Mouse (Mus musculus) heart, embryonic 11.5 days (tissue): ENCODE results near the gene Trio. TPM values are rescaled to one million over a fixed set of nuclear protein-coding genes. Genes with fewer than 3 reads are reported as not detected.

Experiments
- ATAC-seq: fragments of 200-750 bp; cut with Nextera tagmentation; replicated peaks from 2 replicates; pipeline ENCODE4 v1.8.0; 2017; ENCODE audit warnings: moderate library complexity; ENCODE audit not compliant: insufficient number of reproducible peaks, low FRiP score, low TSS enrichment
- H3K27ac ChIP-seq: fragments of 300-500 bp; sonication (generic); 2 replicates; pipeline ENCODE4 v1.5.1; 2014; ENCODE audit warnings: mild to moderate bottlenecking, low read depth, low read length
- H3K27me3 ChIP-seq: fragments of 300-500 bp; sonication (generic); 2 replicates; pipeline ENCODE4 v1.6.1; 2014; ENCODE audit warnings: mild to moderate bottlenecking, low read length, mixed read lengths; ENCODE audit not compliant: control insufficient read depth, insufficient read depth
- H3K36me3 ChIP-seq: fragments of 300-500 bp; sonication (generic); 2 replicates; pipeline ENCODE4 v1.6.1; 2014; ENCODE audit warnings: mild to moderate bottlenecking, low read length, moderate library complexity, mixed read lengths; ENCODE audit not compliant: control insufficient read depth, insufficient read depth
- H3K4me1 ChIP-seq: fragments of 300-500 bp; sonication (generic); 2 replicates; pipeline ENCODE4 v1.6.1; 2014; ENCODE audit warnings: low read length; ENCODE audit not compliant: control insufficient read depth, insufficient read depth
- H3K4me2 ChIP-seq: fragments of 300-500 bp; sonication (generic); 2 replicates; pipeline ENCODE4 v1.6.1; 2014; ENCODE audit warnings: mild to moderate bottlenecking, moderate library complexity
- H3K4me3 ChIP-seq: fragments of 300-500 bp; sonication (generic); 2 replicates; pipeline ENCODE4 v1.5.1; 2014; ENCODE audit warnings: low read depth, low read length
- H3K9ac ChIP-seq: fragments of 300-500 bp; sonication (generic); 2 replicates; pipeline ENCODE4 v1.6.1; 2014; ENCODE audit warnings: mild to moderate bottlenecking, low read depth, low read length, moderate library complexity
- H3K9me3 ChIP-seq: fragments of 300-500 bp; sonication (generic); replicated peaks from 2 replicates; pipeline ENCODE4 v1.6.1; 2016; ENCODE audit warnings: low read length; ENCODE audit not compliant: control insufficient read depth
- WGBS: fragments of 180-500 bp; shearing (Covaris S2); extraction: QIAGEN DNeasy Blood & Tissue Kit; methylation state at CpG from one replicate; pipeline ENCODE4 v1.1.7; 2014; ENCODE audit not compliant: insufficient replicate concordance; 5-methylcytosine and 5-hydroxymethylcytosine counted together
- polyA plus RNA-seq: library from polyadenylated mRNA; unstranded; fragments of >200 nt; fragmentation: Nextera tagmentation; extraction: Ambion mirVana; gene quantifications from 2 replicates; pipeline ENCODE4 v1.2.1, GENCODE M21; 2014

The Trio gene
- polyA plus RNA-seq, 1 experiment from 2014 or later = 28.5 TPM

DNA sequence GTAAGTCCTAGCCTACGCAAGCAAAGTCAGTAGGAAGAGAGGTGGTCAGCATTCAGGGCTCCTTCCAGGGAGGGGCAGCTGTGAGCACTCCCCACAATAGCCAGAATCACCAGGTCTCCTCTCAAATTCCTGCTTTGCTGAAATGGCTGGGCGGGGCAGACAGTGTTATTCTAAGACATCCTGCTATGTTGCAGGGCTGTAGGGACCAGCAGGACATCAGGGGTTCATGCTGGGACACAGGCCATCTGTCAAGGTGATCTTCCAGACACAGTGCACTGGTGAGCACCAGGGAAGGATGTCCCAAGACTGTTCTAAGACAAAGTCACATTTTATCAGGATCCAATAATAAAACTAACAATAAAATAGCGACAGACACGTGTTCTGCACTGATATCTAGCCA is 224.5 kb downstream of the Trio start:
- H3K9ac ChIP-seq = no peak overlapping the region
- H3K4me2 ChIP-seq = no peak overlapping the region
- WGBS = 55% methylated on average over 4 of the region's 4 CpGs
- no peaks in the 10 kb centered on the region for H3K27me3 ChIP-seq
- no peak overlapping the region for H3K4me3 ChIP-seq
- peaks cover 11% of the 10 kb centered on the region for H3K36me3 ChIP-seq
- H3K27ac ChIP-seq = no peak overlapping the region
- ATAC-seq = no peak
- H3K9me3 ChIP-seq = no peaks in the 10 kb centered on the region
- H3K4me1 ChIP-seq = peaks cover 47% of the 10 kb centered on the region

DNA sequence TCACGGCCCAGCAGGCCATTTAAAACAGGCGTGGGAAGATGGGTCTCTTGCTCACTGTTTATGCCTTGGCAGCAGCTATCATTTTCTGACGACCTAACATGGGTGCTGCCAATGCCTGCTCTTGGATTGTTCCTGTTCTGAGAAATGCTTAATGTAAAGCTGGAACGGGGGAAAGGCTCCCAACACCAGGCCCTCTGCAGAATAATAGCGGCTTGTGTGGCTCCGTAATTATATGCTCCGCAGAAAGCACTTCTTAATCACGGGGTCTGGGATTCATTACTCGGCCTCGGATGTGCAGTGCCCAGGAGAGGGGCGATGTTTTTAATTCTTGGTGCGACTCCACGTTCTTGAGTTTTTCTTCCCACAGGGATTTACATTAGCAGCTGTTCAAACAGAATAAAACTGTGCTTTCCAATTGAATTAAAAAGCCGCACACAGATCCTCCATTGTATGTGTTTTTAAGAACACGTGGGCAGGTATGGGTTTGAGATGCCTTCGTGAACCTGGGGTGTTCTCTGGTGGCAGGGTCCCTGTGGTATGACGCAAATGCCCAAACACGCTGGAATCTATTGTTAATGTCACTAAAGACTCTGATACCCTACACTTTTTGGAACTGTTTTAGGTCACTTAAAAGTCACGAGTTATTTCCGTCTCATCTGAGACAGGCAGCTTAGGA is 228.0 kb downstream of the Trio start:
- no peak overlapping the region for H3K9ac ChIP-seq
- no peak for ATAC-seq
- H3K36me3 ChIP-seq = 0 out of 2 replicates have a peak, but pooled peaks cover 3% of the 10 kb centered on the region
- no peaks in the 10 kb centered on the region for H3K9me3 ChIP-seq
- no peaks in the 10 kb centered on the region for H3K27me3 ChIP-seq
- H3K4me2 ChIP-seq = no peak overlapping the region
- 81% methylated on average over 20 of the region's 20 CpGs for WGBS
- H3K27ac ChIP-seq = peak overlapping the region; percentile 23; the same call in 1 of the 2 replicates
- H3K4me1 ChIP-seq = peaks cover 56% of the 10 kb centered on the region
- H3K4me3 ChIP-seq = no peak overlapping the region

DNA sequence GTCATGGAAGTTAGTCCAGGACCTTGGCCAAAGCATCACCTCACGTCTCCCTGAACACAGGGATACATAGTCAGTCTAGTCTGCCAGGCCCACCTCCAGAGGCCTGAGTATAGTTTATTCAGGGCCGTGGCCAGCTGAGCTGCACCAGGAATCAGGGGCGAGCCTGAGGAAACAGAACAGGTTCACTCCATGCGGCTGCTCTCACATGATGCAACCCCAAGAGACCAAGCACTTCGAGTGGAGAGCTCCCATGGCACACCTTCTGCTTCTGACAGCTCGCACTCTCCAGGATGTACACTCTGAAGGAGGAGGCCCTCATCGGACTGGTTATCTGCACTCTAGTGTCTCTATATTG is 228.8 kb downstream of the Trio start:
- 0 out of 2 replicates have a peak, but pooled peaks have one; percentile 10 for ATAC-seq
- H3K4me1 ChIP-seq = peaks cover 55% of the 10 kb centered on the region

DNA sequence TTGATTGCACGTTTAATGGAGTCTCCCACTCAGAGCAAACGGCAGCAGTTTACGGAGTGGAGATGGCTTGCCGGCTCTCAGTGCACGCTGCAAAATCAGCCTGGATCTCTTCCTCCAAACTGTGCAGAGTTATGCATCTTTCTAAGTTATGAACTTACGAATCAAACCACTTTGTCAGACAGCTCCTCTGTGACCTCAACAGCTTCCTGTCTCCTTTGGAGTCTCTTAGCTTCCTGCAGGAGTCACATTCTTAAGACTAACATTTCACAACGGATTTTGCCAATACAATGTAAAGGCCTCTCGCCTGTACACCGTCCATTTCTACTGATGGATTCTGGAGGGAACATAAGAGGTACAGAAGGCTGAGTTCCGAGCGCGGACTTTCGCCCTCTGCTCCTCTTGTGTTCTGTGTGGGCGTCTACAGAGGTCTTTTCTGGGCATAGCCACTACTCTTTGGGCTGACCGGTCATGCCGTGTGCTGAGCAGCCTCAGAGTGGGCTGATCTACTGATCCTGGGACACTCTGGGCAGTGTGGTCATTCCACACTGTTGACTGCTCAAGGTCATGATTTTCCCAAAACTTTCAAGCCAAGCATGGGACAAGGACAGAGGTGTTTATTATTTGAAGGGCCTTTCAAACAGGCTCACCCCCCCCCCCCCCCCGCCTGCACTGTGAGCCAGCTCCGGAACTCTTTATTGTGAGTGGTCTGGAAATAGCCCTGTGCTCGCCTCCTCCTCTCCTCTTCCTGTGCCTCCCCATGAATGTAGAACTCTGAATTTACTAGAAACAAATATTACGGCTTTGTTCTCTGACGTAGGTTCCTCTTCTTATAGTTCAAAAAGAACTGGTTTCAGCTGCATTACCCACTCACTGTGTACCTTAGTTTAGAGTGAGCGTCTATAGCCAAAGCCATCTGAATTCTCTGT is 229.4 kb downstream of the Trio start:
- no peak overlapping the region for H3K4me3 ChIP-seq
- no peak overlapping the region for H3K4me2 ChIP-seq
- ATAC-seq = 0 out of 2 replicates have a peak, but pooled peaks have one; percentile 19
- 0 out of 2 replicates have a peak, but pooled peaks cover 3% of the 10 kb centered on the region for H3K36me3 ChIP-seq
- peaks cover 51% of the 10 kb centered on the region for H3K4me1 ChIP-seq
- WGBS = 71% methylated on average over 22 of the region's 22 CpGs
- H3K9ac ChIP-seq = no peak overlapping the region
- no peaks in the 10 kb centered on the region for H3K9me3 ChIP-seq
- peak overlapping the region; percentile 25; the same call in 1 of the 2 replicates for H3K27ac ChIP-seq
- no peaks in the 10 kb centered on the region for H3K27me3 ChIP-seq

More for the DNA sequence above, 228.8 kb downstream of the Trio start:
- H3K27ac ChIP-seq = peak overlapping the region; percentile 23; the same call in 1 of the 2 replicates
- no peak overlapping the region for H3K9ac ChIP-seq
- no peak overlapping the region for H3K4me2 ChIP-seq
- WGBS = 54% methylated on average over 7 of the region's 7 CpGs
- 0 out of 2 replicates have a peak, but pooled peaks cover 3% of the 10 kb centered on the region for H3K36me3 ChIP-seq
- no peaks in the 10 kb centered on the region for H3K9me3 ChIP-seq
- no peaks in the 10 kb centered on the region for H3K27me3 ChIP-seq
- no peak overlapping the region for H3K4me3 ChIP-seq

DNA sequence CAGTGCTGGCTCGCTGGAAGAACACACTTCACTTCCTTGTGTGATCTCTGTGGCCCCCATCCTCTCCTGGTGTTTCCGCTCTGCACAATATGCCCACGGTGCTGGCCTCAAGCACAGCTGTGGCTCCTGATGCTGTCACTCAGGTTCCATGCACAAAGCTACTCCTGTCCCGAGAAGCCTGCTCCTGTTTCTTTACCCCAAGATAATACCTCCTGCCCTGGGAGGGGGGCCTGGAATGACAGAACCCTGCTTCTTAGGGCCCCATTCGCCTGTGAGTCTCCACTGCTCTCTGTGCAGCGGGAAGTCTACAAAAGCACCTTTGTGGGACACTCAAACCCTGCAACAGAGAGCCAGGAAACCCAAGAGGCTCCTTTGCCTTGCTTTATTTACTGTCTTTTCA is 232.4 kb downstream of the Trio start:
- peak overlapping the region; percentile 23; the same call in 1 of the 2 replicates for H3K27ac ChIP-seq
- WGBS = 52% methylated on average over 6 of the region's 6 CpGs
- H3K4me1 ChIP-seq = peaks cover 55% of the 10 kb centered on the region
- ATAC-seq = no peak
- no peaks in the 10 kb centered on the region for H3K9me3 ChIP-seq
- H3K4me2 ChIP-seq = no peak overlapping the region
- no peak overlapping the region for H3K4me3 ChIP-seq
- 0 out of 2 replicates have a peak, but pooled peaks cover 3% of the 10 kb centered on the region for H3K36me3 ChIP-seq
- H3K9ac ChIP-seq = no peak overlapping the region
- H3K27me3 ChIP-seq = no peaks in the 10 kb centered on the region

DNA sequence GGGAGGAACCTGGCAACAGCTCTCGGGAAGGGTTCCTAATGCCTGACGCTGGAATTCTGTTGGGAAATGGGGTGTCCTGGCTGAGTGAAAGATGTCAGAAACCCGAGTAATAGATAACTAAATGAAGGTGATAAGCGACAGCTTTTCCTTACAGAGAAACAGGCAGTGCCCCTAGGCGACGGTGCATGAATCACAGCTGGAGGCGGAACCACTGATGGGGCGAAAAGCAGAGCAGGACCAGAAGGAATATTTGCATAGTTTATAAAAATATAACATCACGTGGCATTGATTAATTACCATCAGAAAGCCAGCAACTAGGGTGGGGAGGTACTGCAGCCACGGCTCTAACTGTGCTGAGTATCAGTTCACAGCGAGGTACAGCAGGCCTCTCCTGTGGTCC is 233.2 kb downstream of the Trio start:
- 45% methylated on average over 11 of the region's 11 CpGs for WGBS
- H3K36me3 ChIP-seq = 0 out of 2 replicates have a peak, but pooled peaks cover under 1% of the 10 kb centered on the region
- H3K27me3 ChIP-seq = no peaks in the 10 kb centered on the region
- no peak for ATAC-seq
- no peak overlapping the region for H3K4me2 ChIP-seq
- no peaks in the 10 kb centered on the region for H3K9me3 ChIP-seq
- peaks cover 58% of the 10 kb centered on the region for H3K4me1 ChIP-seq
- no peak overlapping the region for H3K4me3 ChIP-seq
- H3K27ac ChIP-seq = no peak overlapping the region
- no peak overlapping the region for H3K9ac ChIP-seq

DNA sequence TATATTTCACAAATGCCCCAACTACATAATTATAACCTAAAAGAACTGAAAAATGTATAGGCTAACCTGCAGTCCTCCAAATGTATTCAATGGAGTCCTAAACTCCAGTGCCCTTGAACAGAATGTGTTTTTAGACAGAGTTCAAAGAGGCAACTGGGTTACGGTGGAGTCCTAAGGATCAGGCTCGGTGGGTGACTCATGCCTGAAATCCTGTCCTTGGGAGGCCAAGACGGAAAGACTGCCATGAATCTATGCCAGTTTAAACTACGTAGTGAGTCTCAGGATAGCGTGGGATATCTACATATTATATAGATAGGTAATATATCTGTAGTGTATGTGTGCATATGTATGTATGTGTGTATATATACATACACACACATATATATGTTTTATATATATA is 234.5 kb downstream of the Trio start:
- Histone ChIP-seq H3K36me3 (no peaks in the 10 kb centered on the region), H3K4me2 (no peak overlapping the region), H3K4me3 (no peak overlapping the region), H3K9ac (no peak overlapping the region), H3K27ac (no peak overlapping the region), H3K9me3 (no peaks in the 10 kb centered on the region), H3K4me1 (peaks cover 58% of the 10 kb centered on the region), H3K27me3 (no peaks in the 10 kb centered on the region)
- 83% methylated on average over 5 of the region's 5 CpGs for WGBS
- no peak for ATAC-seq

DNA sequence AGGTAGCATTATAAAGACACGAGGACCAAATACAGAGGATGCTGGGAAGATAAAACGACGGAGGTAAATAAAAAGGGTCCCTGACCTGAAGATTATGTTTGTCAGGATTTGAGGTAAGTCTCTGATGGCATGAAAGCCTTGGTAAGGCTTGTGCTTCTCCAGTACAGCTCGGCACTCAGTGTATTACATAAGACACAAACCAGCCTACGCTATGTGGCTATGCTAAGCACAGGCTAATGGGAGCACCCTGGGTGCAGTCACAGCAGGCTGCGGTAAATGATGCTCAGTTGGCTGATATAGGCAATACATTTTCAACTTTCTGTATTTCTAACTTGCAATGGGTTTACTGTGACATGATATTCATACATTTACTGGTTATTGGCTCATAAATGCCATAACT is 234.9 kb downstream of the Trio start:
- Histone ChIP-seq H3K4me3 (no peak overlapping the region), H3K27ac (no peak overlapping the region), H3K4me1 (peaks cover 57% of the 10 kb centered on the region), H3K9ac (no peak overlapping the region), H3K27me3 (no peaks in the 10 kb centered on the region), H3K4me2 (no peak overlapping the region), H3K36me3 (no peaks in the 10 kb centered on the region), H3K9me3 (no peaks in the 10 kb centered on the region)
- WGBS = 85% methylated on average over 6 of the region's 6 CpGs
- ATAC-seq = no peak
